ENCODE assay signal across 21 mouse cellular contexts in the genomic region with DNA sequence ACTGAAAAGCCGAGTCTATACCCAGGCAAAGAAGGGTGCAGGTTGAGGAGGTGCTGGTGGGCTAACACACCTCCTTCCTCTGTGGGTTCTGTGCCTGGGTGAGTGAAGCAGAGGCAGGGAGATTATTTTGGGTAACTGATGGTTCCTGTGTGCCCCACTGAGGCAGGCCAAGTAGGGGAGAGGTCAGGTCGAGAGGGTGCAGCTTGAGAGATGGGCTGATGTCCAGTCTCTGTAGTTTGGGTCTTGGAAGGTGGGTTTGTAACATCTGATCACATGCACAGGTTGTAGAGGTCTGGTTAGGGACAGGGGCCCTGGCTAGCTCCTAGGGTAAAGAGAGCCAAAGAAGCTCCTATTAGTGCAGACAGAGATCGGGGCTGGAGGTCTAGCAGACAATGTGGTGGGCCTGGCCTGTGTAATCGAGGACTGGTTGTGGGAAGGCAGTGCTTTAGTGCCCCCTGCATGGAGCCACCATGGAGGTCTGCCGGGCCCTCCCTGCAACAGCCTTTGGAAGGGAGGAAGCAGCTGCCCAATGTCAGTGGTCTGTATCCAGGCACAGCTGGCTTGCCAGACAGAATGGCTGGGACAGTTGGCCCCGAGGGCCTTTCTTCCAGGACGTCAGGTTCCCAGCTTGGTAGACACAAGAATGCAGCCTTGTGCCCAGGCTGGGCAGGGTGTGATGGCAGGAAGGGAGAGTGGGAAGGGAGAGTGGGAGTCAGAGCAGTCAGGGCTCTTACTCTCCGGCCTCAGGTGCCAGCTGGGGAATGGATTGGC. TPM values are rescaled to one million over a fixed set of nuclear protein-coding genes. Genes with fewer than 3 reads are reported as not detected.
DNase-seq lines count a peak whose midpoint lies in the region; ATAC-seq and TF ChIP-seq lines count a peak whose summit lies in the region.
"Had no signal": no experiment of that assay in that cellular context is flagged by ENCODE, and none has a peak within 500 bp of the region (broad histone marks: within the 10 kb centered on the region; RNA-seq: fewer than 3 reads in every experiment).

No protein-coding gene starts in this region.

- ATAC-seq in heart, postnatal 0 days (ENCODE audit: insufficient read depth, low read depth), result peak; percentile 34; the same call in 1 of the 2 replicates
- ATAC-seq: forebrain, postnatal 0 days; hindbrain, postnatal 0 days; midbrain, embryonic 15.5 days had no signal

- TF ChIP-seq POLR2A in lung, adult 2 months (IDR thresholded peaks at IDR 0.05; ENCODE audit: borderline replicate concordance, extremely low read depth, low read depth, low read length), result no peak

- H3K9me3 ChIP-seq in heart, postnatal 0 days (replicated peaks; ENCODE audit: control insufficient read depth, low read length), result no peaks in the 10 kb centered on the region
- H3K9me3 ChIP-seq: G1E; limb, embryonic 12.5 days; midbrain, embryonic 15.5 days; neural tube, embryonic 13.5 days had no signal

- H3K4me2 ChIP-seq in heart, postnatal 0 days (ENCODE audit: low read depth, low read length), result no peak overlapping the region
- H3K4me2 ChIP-seq: limb, embryonic 12.5 days; midbrain, embryonic 15.5 days; neural tube, embryonic 13.5 days had no signal

- TF ChIP-seq EP300 in heart, postnatal 0 days (IDR thresholded peaks at IDR 0.05; ENCODE audit: low read depth), result no peak

- peaks cover 33% of the 10 kb centered on the region for H3K4me1 ChIP-seq in heart, postnatal 0 days (ENCODE audit: control insufficient read depth, insufficient read depth)
- peaks cover 36% of the 10 kb centered on the region for H3K4me1 ChIP-seq in lung, adult 2 months (ENCODE audit: control insufficient read depth, insufficient read depth, low read length)
- H3K4me1 ChIP-seq: limb, embryonic 12.5 days had no signal

- no peak overlapping the region for H3K4me3 ChIP-seq in heart, postnatal 0 days (ENCODE audit: low read depth, low read length)
- no peak overlapping the region for H3K4me3 ChIP-seq in lung, adult 2 months (replicated peaks; ENCODE audit: extremely low read depth, low read depth, low read length)
- H3K4me3 ChIP-seq: limb, embryonic 12.5 days; midbrain, embryonic 15.5 days; neural tube, embryonic 13.5 days had no signal

- DNase-seq in heart, adult 11 months, result peak; percentile 96
- no peak for DNase-seq in heart, adult 8-10 months (ENCODE audit: low spot score)
- no peak for DNase-seq in heart, postnatal 0 days (ENCODE audit: low spot score)
- no peak for DNase-seq in heart, postnatal 4 days
- peak; percentile 24 for DNase-seq in lung, postnatal 14 days
- no peak for DNase-seq in lung, adult 2 months
- no peak for DNase-seq in layer of hippocampus, adult 18-20 months (ENCODE audit: low spot score in 2 of 2)
- DNase-seq: cerebellum, adult 11 months; cerebellum, postnatal 10 days; forebrain, postnatal 0 days; retina, postnatal 1 day; right cerebral cortex, postnatal 25 days; spleen, adult 18-20 months had no signal

- WGBS in heart, postnatal 0 days, result 42% methylated on average over 8 of the region's 8 CpGs
- WGBS in lung, adult 2 months, result 55% methylated on average over 8 of the region's 8 CpGs

- peaks cover 4% of the 10 kb centered on the region; the same call in 1 of the 2 replicates for H3K36me3 ChIP-seq in heart, postnatal 0 days (replicated peaks; ENCODE audit: control insufficient read depth, insufficient read depth, low read length)
- H3K36me3 ChIP-seq: limb, embryonic 12.5 days; midbrain, embryonic 15.5 days; neural tube, embryonic 13.5 days had no signal

- H3K9ac ChIP-seq in heart, postnatal 0 days (replicated peaks; ENCODE audit: low read depth, low read length), result no peak overlapping the region; the same call in 1 of the 2 replicates
- H3K9ac ChIP-seq: forebrain, postnatal 0 days; limb, embryonic 12.5 days; liver, embryonic 14.5 days; midbrain, embryonic 15.5 days; neural tube, embryonic 13.5 days had no signal

- H3K27ac ChIP-seq in heart, postnatal 0 days (ENCODE audit: low read depth), result peak overlapping the region; percentile 39
- H3K27ac ChIP-seq: hindbrain, postnatal 0 days; limb, embryonic 12.5 days; liver, embryonic 14.5 days; macrophage; midbrain, embryonic 15.5 days; neural tube, embryonic 13.5 days had no signal

- TF ChIP-seq CTCF in heart, postnatal 0 days (IDR thresholded peaks at IDR 0.05; ENCODE audit: low read depth), result no peak
- TF ChIP-seq CTCF in lung, adult 2 months (IDR thresholded peaks at IDR 0.05; ENCODE audit: insufficient read depth, low read length), result no peak

- H3K27me3 ChIP-seq in heart, postnatal 0 days (ENCODE audit: control insufficient read depth, insufficient read depth, low read length), result no peaks in the 10 kb centered on the region
- H3K27me3 ChIP-seq: CH12.LX; limb, embryonic 12.5 days; midbrain, embryonic 15.5 days; neural tube, embryonic 13.5 days had no signal

RNA-seq across cellular contexts. Expression of gene Cpt1a, which starts 14.5 kb away (rescaled TPM):
- total RNA-seq in heart, adult 8-10 months (2022), result 10 to 100 TPM; 46.3 to 65.6 (median 57.4) TPM
- total RNA-seq in heart, postnatal 0 days (2014; rRNA removed; ENCODE audit: low replicate concordance), result 43.6 and 79.4 TPM in 2 replicates
- 43.9 and 49.8 TPM in 2 replicates for polyA plus RNA-seq in heart, postnatal 0 days (2015; fragmentation: Nextera tagmentation; extraction: Ambion mirVana)
- total RNA-seq in heart, postnatal 4 days (2021), result 100 to 1,000 TPM; 135 to 145 TPM
- polyA plus RNA-seq in lung, adult 2 months (2012; rRNA removed), result 126 and 134 TPM in 2 replicates
- 10 to 100 TPM; 24.3 to 24.7 TPM for total RNA-seq in layer of hippocampus, adult 18-20 months (2021)

RNA-seq across cellular contexts. Expression of gene Tesmin, which starts 52.0 kb away (rescaled TPM):
- total RNA-seq in heart, adult 8-10 months (2022), result 1 to 10 TPM; 2.4 to 5.1 (median 3.1) TPM
- total RNA-seq in heart, postnatal 0 days (2014; rRNA removed; ENCODE audit: low replicate concordance), result 1.2 and 2.9 TPM in 2 replicates
- polyA plus RNA-seq in heart, postnatal 0 days (2015; fragmentation: Nextera tagmentation; extraction: Ambion mirVana), result 1.1 and 1.3 TPM in 2 replicates
- total RNA-seq in heart, postnatal 4 days (2021), result 1 to 10 TPM; 2.8 to 3.4 TPM
- 0.41 and 0.48 TPM in 2 replicates for polyA plus RNA-seq in lung, adult 2 months (2012; rRNA removed)
- total RNA-seq in layer of hippocampus, adult 18-20 months (2021), result under 1 TPM; 0.12 to 0.48 TPM
- polyA plus RNA-seq: neural tube, embryonic 13.5 days had no signal

RNA-seq across cellular contexts. Expression of gene Ighmbp2, which starts 53.9 kb away (rescaled TPM):
- total RNA-seq in heart, adult 8-10 months (2022), result 1 to 10 TPM; 2.6 to 3.3 (median 3.2) TPM
- total RNA-seq in heart, postnatal 0 days (2014; rRNA removed; ENCODE audit: low replicate concordance), result 4.5 and 5.2 TPM in 2 replicates
- 3.1 and 3.7 TPM in 2 replicates for polyA plus RNA-seq in heart, postnatal 0 days (2015; fragmentation: Nextera tagmentation; extraction: Ambion mirVana)
- total RNA-seq in heart, postnatal 4 days (2021), result 1 to 10 TPM; 4.4 to 4.5 TPM
- polyA plus RNA-seq in lung, adult 2 months (2012; rRNA removed), result 5.8 and 7.5 TPM in 2 replicates
- total RNA-seq in layer of hippocampus, adult 18-20 months (2021), result 10 to 100 TPM in 1 of 2 experiments, 1 to 10 TPM in 1; 9.8 to 10.6 TPM

RNA-seq across cellular contexts. Expression of gene Mrpl21, which starts 54.0 kb away (rescaled TPM):
- total RNA-seq in heart, adult 8-10 months (2022), result 10 to 100 TPM; 83.4 to 88.5 (median 86.9) TPM
- 54.9 and 65.9 TPM in 2 replicates for total RNA-seq in heart, postnatal 0 days (2014; rRNA removed; ENCODE audit: low replicate concordance)
- polyA plus RNA-seq in heart, postnatal 0 days (2015; fragmentation: Nextera tagmentation; extraction: Ambion mirVana), result 105 and 113 TPM in 2 replicates
- total RNA-seq in heart, postnatal 4 days (2021), result 10 to 100 TPM; 69.4 to 71.9 TPM
- polyA plus RNA-seq in lung, adult 2 months (2012; rRNA removed), result 26.9 and 29.5 TPM in 2 replicates
- 10 to 100 TPM; 47.2 to 58.4 TPM for total RNA-seq in layer of hippocampus, adult 18-20 months (2021)

Comparison
In these comparisons a context has a peak if more than half of its experiments do, and no peak if none do; other contexts are left out.
1. DNase-seq: peak in heart, adult 11 months (single experiment) and lung, postnatal 14 days (single experiment); none in heart, adult 8-10 months (single experiment), heart, postnatal 0 days (single experiment), heart, postnatal 4 days (single experiment), lung, adult 2 months (single experiment) and layer of hippocampus, adult 18-20 months (0 of 2).